Mouse (Mus musculus): ENCODE measurements at regions not wholly inside any gene's neighbourhood (a gene's known extent, or its start where the extent isn't known, plus 50 kb on each side); places are given as distances from the start of the nearest gene placed in this dataset.
A peak's percentile ranks its signal among the peaks of the same experiment; 100 is the strongest.

DNA sequence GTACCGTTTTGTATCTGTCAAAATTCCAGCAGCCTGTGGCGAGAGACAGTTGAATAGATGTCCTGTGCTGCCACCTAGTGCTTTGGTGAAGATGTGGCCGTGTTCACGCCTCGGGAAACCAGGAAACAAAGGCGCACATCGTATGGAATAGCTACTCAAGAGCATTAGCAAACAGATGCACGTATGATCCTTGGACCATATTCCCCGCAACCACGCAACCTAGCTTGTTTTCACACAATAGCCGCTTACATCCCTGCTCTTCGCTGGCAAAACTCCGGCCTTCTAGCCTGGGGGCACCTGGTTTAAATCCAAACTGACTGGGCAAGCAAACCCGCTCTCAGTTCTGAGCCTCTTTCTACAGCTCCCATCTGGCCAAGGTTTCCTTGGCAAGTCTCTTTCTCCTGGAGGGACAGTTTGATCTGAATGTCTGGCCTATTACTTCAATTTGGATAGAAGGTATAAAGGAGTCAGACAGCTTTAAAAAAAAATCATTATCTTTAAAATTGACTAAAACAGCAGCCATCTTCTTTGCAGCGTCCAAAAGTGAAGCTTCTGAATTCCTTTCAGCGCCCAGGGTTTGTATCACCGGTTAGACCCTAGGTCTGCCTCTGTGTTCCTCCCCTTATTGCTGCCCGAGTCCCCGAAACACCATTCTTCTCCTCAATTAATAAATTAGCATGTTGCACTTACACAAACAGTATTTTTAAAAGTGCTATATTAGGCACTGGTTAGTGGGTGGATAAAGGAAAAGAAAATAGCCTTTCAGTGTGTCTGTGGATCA lies 295.0 kb upstream of the Prkd1 start:
- DNase-seq (ENCODE audit: low spot score in 2 of 2), result peak; percentile 80 to 92

DNA sequence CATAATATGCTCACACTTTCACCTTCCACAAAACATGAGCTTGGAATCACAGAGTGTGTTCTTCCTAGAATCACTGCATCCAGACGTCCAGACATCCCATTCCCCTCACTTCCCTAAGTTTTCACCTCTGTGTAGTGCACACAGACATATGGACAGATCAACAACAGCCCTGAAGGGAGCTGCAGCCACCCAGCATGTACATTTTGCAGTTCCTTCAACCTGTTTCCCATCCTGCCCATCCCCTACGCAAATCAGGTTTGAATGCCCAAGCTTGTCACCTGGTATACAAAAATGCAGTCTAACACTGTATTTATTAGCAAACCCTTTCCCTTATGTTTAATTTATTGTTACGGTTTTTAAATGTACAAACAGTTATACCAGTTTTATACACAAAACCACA lies 294.4 kb upstream of the Prkd1 start:
- DNase-seq (ENCODE audit: low spot score in 2 of 2), result no peak

- no peak for DNase-seq (ENCODE audit: low spot score in 2 of 2)
Measured at GRCm38 (mm10) chr12:50935516-50935915, 286.6 kb upstream of the Prkd1 start.

DNA sequence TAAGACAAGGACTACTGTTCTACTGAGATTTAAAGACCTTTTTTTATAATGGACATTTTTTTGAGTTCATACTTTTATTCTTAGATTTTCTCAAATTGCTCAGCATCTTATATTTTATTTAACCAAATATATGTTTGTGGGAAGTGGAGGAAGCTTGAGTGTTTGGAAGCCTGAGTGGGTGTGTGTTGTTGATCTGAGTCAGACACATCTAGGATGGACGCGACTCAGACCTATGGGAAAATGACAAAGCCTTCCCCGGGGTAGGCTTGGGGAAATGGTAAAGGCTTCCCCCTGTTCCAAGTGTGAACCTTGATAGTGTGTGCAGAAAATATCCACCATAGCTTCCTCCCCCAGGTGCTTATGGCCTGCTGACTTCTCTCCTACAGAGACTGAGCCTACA lies 283.6 kb upstream of the Prkd1 start:
- DNase-seq (ENCODE audit: low spot score in 2 of 2), result no peak

DNA sequence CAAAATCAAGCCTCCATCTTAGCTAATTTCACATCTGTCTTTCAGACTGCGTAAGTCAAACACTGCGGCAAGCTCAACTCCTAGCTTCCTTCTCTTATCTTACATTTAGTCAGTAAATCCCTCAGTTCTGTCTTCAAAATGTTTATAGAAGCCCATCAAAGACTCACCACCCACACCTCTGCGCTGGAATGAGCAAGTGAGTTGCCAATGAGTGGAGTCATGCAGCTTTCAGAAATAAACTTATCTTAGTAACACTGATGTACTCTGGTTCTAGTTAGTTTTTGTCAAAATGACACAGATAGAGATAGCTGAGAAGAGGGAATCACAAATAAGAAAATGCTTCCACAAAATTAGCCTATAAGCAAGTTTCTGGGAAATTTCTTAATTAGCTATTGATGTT lies 280.7 kb upstream of the Prkd1 start:
- DNase-seq (ENCODE audit: low spot score in 2 of 2), result no peak

DNA sequence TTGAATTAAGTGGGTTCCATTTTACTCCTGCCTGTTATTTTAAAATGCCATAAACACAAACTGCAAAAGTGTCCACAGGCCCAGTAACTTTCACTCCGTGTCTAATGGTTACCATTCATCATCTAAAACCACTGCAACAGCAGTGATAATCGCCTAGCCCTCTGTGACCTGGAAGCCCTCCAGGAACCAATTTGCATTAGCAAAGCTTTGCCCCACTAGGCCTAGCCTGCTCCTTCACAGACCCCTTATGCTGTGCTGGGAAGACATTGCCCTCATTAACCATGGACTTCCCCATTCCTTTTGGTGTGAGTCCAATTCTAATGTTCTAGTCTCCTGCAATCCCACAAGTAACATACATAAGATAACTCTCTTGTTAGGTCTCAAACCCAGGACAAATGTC lies 277.3 kb upstream of the Prkd1 start:
- no peak for DNase-seq (ENCODE audit: low spot score in 2 of 2)

DNA sequence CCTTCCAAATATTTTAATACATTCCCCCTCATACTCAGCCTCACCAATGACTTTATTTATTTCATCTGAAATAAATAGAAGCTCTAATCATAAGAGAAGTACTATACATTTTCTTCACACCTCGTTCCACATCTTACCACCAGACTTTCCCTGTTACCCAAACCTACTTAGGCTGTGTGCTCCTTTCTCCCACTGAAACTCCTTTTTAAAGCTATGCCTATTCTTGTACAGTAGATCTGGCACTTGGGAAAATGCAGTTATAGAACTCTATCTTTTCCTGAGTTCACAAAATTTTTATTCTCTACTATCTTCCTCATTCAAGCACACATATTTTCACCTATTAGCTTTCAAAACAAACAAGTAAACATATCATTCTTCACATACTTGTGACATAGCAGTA lies 272.8 kb upstream of the Prkd1 start:
- no peak for DNase-seq (ENCODE audit: low spot score in 2 of 2)

DNA sequence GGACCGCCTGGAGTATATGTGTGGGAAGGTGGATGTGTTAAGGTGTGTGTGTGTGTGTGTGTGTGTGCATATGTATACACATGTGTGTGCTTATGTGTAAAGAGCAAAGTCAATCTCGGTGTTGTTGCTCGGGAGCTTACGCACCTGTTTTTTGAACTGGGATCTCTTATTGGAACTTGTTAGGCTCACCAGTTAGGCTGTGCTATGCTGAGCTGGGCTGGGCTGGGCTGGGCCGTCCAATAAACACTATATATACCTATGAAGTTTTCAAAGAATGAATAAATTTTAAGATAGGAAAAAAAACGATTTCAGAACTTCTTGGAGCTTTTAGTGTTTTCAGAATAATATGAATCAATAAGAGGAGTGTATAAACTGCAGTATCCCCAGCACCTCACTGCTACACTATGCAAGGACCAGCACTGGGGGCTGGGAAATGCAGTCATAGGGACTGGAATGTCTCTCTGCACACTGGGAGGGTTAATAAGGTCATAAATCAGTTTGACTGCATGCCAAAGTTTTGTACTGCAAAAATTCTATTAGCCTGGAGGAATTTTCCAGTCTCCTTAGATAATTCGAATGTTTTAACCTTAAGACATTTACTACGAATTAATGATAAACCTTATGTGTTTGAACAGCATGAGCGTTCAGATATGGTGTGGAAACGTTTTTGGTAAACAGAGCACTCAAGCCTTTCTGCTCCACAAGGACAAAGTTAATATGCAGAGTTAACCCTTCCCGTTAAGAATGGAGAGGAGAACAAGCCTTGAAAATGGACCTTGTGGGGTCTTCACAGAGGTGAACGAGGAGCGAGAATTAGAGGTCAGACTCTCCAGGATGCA lies 250.9 kb upstream of the Prkd1 start:
- DNase-seq (ENCODE audit: low spot score in 2 of 2), result no peak

DNA sequence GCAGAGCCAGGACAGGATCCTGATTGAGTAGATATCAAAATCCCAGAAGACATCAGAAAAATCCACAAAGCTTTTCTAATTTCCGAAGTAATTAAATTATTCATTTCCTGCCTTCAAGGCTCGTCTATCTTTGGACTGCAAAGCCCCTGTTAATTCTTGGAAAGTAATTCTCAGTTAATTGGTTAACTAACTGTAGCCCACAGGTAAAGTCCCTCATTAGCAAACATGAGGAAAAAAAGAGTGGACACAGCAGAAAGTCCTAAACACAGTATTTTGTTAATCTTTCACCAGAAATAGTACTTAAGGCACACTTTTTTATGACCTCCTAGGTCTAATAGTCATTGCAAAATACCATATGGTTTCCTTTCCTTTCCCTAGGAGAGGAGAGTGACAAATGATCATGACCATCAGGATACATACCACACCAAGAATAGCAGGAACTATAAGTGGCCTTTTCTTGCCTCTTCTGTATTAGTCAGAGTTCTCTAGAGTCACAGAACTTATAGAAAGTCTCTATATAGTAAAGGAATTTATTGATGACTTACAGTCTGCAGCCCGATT lies 248.8 kb upstream of the Prkd1 start:
- DNase-seq (ENCODE audit: low spot score in 2 of 2), result no peak

DNA sequence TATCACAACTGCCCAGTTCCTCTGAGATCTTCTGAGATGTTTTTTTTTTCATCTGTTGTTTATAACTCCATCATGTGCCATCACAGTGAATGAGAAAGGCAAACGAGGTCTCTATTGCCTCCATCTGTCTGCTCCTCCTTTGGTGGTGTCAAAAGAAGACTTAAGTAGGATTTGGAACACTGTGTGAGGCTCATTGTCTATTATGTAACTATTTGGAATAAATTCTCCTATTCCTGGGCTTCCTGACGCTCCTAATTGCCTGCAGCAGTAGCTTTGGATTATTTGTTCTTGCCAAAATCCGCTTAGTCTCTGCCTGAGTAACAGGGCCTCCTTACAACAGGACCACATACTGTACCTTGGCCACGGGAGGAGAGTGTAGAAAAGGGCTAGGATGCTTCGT lies 244.7 kb upstream of the Prkd1 start:
- peak in 1 of 2 experiments; percentile 38 for DNase-seq (ENCODE audit: low spot score in 2 of 2)

GRCm38 (mm10) chr12:50875796-50876195 lies 226.9 kb upstream of the Prkd1 start:
- DNase-seq (ENCODE audit: low spot score in 2 of 2), result no peak

DNA sequence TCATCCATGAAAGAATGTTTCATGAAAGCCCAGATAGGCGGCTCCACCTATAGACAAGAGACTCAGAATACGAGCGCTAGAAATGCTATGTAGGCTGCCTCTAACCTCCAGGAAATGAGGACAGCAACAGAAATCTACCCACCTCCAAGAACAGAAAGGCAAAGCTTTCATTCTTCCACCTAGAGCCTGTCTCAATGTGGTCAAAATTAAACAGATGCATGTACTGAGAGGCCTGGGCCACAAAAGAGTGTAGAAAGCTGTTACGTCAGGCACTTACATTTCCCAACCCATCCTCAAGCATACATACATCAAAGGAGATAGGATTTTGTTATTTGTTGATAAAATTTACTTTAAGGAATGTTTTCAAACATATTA lies 225.1 kb upstream of the Prkd1 start:
- no peak for DNase-seq (ENCODE audit: low spot score in 2 of 2)

GRCm38 (mm10) chr12:50873390-50874023 lies 224.6 kb upstream of the Prkd1 start:
- DNase-seq (ENCODE audit: low spot score in 2 of 2), result peak in 1 of 2 experiments; percentile 17

- no peak for DNase-seq (ENCODE audit: low spot score in 2 of 2)
Measured at GRCm38 (mm10) chr12:50851644-50852043, 202.7 kb upstream of the Prkd1 start.

DNA sequence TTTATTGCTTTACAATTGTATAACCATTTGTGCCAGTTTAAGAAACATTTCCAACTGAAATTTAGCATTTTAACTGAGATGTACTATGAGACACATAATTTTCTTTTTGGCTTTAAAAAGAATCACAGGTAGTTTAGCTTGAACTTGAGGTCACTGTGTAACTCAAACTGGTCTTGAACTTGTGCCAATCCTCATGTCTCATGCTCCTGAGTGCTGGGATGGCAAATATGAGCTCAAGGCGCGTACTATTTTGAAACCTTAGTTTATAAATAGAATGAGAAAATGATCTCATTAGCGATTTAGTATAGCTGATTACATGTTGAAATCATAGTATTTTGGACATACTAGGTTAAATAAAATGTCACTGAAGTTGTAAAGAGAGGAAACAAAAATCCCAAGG lies 199.1 kb upstream of the Prkd1 start:
- no peak for DNase-seq (ENCODE audit: low spot score in 2 of 2)

DNA sequence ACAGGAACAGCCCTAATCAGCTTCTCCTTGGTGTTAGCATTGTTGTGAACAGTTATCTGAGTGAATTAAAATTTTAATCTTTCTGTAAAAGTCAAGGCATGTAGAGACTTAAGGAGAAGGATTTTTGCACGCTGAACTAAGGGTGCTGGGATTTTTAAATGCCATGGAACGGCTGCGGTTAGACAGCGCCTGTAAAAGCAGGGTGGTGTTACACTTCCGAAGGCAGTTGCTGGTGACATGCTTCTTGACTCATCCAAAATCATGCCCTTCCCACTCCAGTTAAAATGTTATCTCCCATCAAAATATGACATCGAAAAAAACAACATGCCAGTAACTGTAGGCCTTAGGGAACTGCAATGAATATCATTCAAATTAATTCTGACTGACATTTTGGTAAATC lies 193.8 kb upstream of the Prkd1 start:
- DNase-seq (ENCODE audit: low spot score in 2 of 2), result no peak

DNA sequence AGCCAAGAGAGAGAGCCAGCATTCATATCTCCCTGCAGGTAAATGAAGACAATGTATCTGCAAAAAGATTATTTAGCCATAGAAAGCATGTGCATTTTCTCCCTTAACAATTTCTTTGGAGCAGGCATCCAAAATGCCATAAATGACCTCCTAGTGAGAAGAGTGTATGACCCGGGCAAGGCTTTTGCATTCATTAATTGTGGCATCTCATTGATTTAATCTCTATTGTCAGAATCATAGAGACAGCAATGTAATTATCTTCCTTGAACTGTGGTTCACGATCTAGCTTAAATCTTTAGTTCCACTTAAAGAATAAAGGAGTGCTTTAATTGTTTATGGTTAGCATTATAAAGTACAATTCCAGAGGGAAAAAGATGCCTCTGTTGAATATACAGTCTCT lies 190.5 kb upstream of the Prkd1 start:
- DNase-seq (ENCODE audit: low spot score in 2 of 2), result no peak

- DNase-seq (ENCODE audit: low spot score in 2 of 2), result no peak
Measured at GRCm38 (mm10) chr12:50808731-50809281, 159.9 kb upstream of the Prkd1 start.

GRCm38 (mm10) chr12:50804391-50804790 lies 155.5 kb upstream of the Prkd1 start:
- no peak for DNase-seq (ENCODE audit: low spot score in 2 of 2)

DNA sequence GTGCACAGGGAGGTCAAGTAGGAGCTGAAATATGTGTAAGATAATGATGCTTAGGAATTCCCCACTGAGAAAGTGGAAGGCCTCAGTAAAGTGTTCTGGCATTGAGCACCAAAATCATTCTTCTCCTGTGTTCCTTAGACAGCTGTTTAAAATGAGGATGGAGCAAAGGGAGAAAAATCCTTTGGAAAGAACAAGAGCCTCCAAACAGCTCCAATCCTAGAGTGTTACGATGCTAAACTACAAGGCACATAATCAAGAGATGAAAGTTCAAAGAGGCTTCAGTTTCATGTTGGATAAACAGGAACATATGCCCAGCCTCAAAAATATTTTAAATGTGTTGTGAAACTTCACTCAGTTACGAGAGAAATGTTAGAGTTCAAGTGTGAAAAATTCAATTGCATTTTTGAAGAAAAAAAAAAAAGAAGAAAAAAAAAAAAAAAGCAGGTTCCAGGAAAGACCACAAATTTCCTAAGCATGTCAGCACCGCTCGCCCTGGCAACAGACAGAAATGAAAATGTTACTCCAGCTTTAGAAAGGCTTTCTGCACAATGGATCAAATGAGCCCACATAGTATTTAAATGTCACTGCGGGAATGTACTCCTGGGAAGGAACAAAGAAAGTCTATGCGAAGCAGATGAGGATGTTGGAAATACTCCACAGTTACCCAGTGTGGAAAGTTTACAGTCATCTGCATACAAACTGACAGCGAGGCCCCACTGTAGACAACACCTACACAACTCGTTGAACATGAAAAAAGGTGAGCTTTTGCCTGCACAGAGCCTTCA lies 116.5 kb upstream of the Prkd1 start:
- DNase-seq (ENCODE audit: low spot score in 2 of 2), result peak in 1 of 2 experiments; percentile 47

DNA sequence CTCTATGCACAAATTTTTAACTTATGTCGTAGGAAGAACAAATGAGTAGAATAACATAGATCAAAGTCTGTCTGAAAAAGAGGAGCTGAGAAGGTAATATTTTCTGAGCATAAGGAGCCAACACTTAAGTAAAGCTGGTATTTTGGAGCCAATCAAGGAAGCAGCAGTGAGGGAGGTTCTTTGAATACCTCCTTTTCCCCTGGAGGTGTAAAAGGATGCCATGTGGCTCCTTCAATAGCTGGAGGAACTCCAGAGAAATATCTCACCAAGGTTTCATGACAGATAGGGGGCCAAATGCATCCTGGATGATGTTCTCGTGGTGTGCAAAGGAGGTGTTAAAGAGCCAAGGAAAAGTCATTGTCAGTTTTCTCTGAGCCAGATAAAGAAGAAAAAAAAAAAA lies 115.6 kb upstream of the Prkd1 start:
- no peak for DNase-seq (ENCODE audit: low spot score in 2 of 2)
